Mouse (Mus musculus) liver, embryonic 13.5 days (tissue): ENCODE measurements around the gene Auh. TPM values are rescaled to one million over a fixed set of nuclear protein-coding genes. Genes with fewer than 3 reads are reported as not detected.

Experiments
- ATAC-seq: fragments of 200-750 bp; cut with Nextera tagmentation; 2 replicates; pipeline ENCODE4 v1.8.0; 2017; ENCODE audit warnings: low read depth, mild to moderate bottlenecking, moderate number of reproducible peaks, moderate library complexity
- DNase-seq: peaks from one replicate; pipeline ENCODE4 v3.0.0; 2022
- H3K27ac ChIP-seq: fragments of 300-500 bp; sonication (generic); 2 replicates; pipeline ENCODE4 v1.5.1; 2015; ENCODE audit warnings: moderate library complexity, mild to moderate bottlenecking, inconsistent platforms
- H3K27me3 ChIP-seq: fragments of 300-500 bp; sonication (generic); 2 replicates; pipeline ENCODE4 v1.6.1; 2015; ENCODE audit warnings: mild to moderate bottlenecking, inconsistent platforms
- H3K36me3 ChIP-seq: fragments of 300-500 bp; sonication (generic); 2 replicates; pipeline ENCODE4 v1.6.1; 2015; ENCODE audit warnings: mild to moderate bottlenecking, inconsistent platforms
- H3K4me1 ChIP-seq: fragments of 300-500 bp; sonication (generic); replicated peaks from 2 replicates; pipeline ENCODE4 v1.6.1; 2015; ENCODE audit warnings: inconsistent platforms
- H3K4me2 ChIP-seq: fragments of 300-500 bp; sonication (generic); 2 replicates; pipeline ENCODE4 v1.6.1; 2015; ENCODE audit warnings: inconsistent platforms, mild to moderate bottlenecking, moderate library complexity
- H3K4me3 ChIP-seq: fragments of 300-500 bp; sonication (generic); replicated peaks from 2 replicates; pipeline ENCODE4 v1.5.1; 2015; ENCODE audit warnings: mild to moderate bottlenecking, inconsistent platforms
- H3K9ac ChIP-seq: fragments of 300-500 bp; sonication (generic); 2 replicates; pipeline ENCODE4 v1.6.1; 2015; ENCODE audit warnings: mild to moderate bottlenecking, inconsistent platforms
- H3K9me3 ChIP-seq: fragments of 300-500 bp; sonication (generic); replicated peaks from 2 replicates; pipeline ENCODE4 v1.6.1; 2016; ENCODE audit warnings: inconsistent platforms
- WGBS: fragments of 180-500 bp; shearing (Covaris S2); methylation state at CpG from one replicate; pipeline ENCODE4 v1.1.7; 2015; ENCODE audit not compliant: insufficient replicate concordance; 5-methylcytosine and 5-hydroxymethylcytosine counted together
- polyA plus RNA-seq: library from polyadenylated mRNA; unstranded; fragments of >200 nt; fragmentation: Nextera tagmentation; extraction: Ambion mirVana; gene quantifications from 2 replicates; pipeline ENCODE4 v1.2.1, GENCODE M21; 2015

The Auh gene
- polyA plus RNA-seq, 1 experiment from 2014 or later: 28.9 TPM

GRCm38 (mm10) chr13:52875541-52876325, 53.7 kb downstream of the Auh start:
- 57% methylated on average over 25 of the region's 25 CpGs for WGBS
- Histone ChIP-seq H3K4me1 (no peaks in the 10 kb centered on the region; the same call in 1 of the 2 replicates), H3K27ac (no peak overlapping the region), H3K4me3 (no peak overlapping the region), H3K27me3 (no peaks in the 10 kb centered on the region), H3K9me3 (no peaks in the 10 kb centered on the region), H3K4me2 (no peak overlapping the region), H3K36me3 (no peaks in the 10 kb centered on the region), H3K9ac (no peak overlapping the region)
- no peak for ATAC-seq
- DNase-seq: no peak

- Histone ChIP-seq H3K27me3 (no peaks in the 10 kb centered on the region), H3K4me3 (no peak overlapping the region), H3K4me1 (no peaks in the 10 kb centered on the region; the same call in 1 of the 2 replicates), H3K4me2 (no peak overlapping the region), H3K9ac (no peak overlapping the region), H3K36me3 (no peaks in the 10 kb centered on the region), H3K27ac (no peak overlapping the region), H3K9me3 (no peaks in the 10 kb centered on the region)
- DNase-seq: no peak
- no peak for ATAC-seq
- WGBS: 59% methylated on average over 6 of the region's 6 CpGs
These were observed 54.4 kb downstream of the Auh start for GRCm38 (mm10) chr13:52875089-52875488.

- no peak overlapping the region for H3K4me2 ChIP-seq
- whole genome bisulfite sequencing: 61% methylated on average over 6 of the region's 6 CpGs
These were observed 55.1 kb downstream of the Auh start for GRCm38 (mm10) chr13:52874338-52874737.

GRCm38 (mm10) chr13:52873923-52874322, 55.6 kb downstream of the Auh start:
- DNase-seq: no peak
- Histone ChIP-seq H3K27me3 (no peaks in the 10 kb centered on the region), H3K4me3 (no peak overlapping the region), H3K9me3 (no peaks in the 10 kb centered on the region), H3K9ac (no peak overlapping the region), H3K4me1 (no peaks in the 10 kb centered on the region; the same call in 1 of the 2 replicates), H3K36me3 (no peaks in the 10 kb centered on the region), H3K27ac (no peak overlapping the region), H3K4me2 (no peak overlapping the region)
- ATAC-seq: no peak
- 20% methylated on average over 11 of the region's 11 CpGs for WGBS

More at GRCm38 (mm10) chr13:52874338-52874737, 55.1 kb downstream of the Auh start:
- H3K4me1 ChIP-seq: no peaks in the 10 kb centered on the region; the same call in 1 of the 2 replicates
- no peak overlapping the region for H3K27ac ChIP-seq
- H3K27me3 ChIP-seq: no peaks in the 10 kb centered on the region
- no peak overlapping the region for H3K4me3 ChIP-seq
- H3K9me3 ChIP-seq: no peaks in the 10 kb centered on the region
- DNase-seq (no peak), ATAC-seq (no peak)
- no peaks in the 10 kb centered on the region for H3K36me3 ChIP-seq
- no peak overlapping the region for H3K9ac ChIP-seq

GRCm38 (mm10) chr13:52866005-52866792, 63.3 kb downstream of the Auh start:
- WGBS: 35% methylated on average over 15 of the region's 15 CpGs
- no peak for ATAC-seq
- no peaks in the 10 kb centered on the region for H3K9me3 ChIP-seq
- no peaks in the 10 kb centered on the region for H3K36me3 ChIP-seq
- no peaks in the 10 kb centered on the region for H3K27me3 ChIP-seq
- peaks cover 13% of the 10 kb centered on the region for H3K4me1 ChIP-seq
- no peak for DNase-seq
- no peak overlapping the region for H3K27ac ChIP-seq
- H3K4me3 ChIP-seq: no peak overlapping the region
- H3K9ac ChIP-seq: no peak overlapping the region
- H3K4me2 ChIP-seq: no peak overlapping the region

GRCm38 (mm10) chr13:52863436-52863835, 66.0 kb downstream of the Auh start:
- H3K9me3 ChIP-seq: no peaks in the 10 kb centered on the region

GRCm38 (mm10) chr13:52860006-52860685, 69.3 kb downstream of the Auh start:
- no peaks in the 10 kb centered on the region for H3K4me1 ChIP-seq

More at GRCm38 (mm10) chr13:52863436-52863835, 66.0 kb downstream of the Auh start:
- no peak overlapping the region for H3K9ac ChIP-seq
- H3K4me2 ChIP-seq: no peak overlapping the region
- H3K36me3 ChIP-seq: no peaks in the 10 kb centered on the region
- peaks cover 13% of the 10 kb centered on the region for H3K4me1 ChIP-seq
- no peak overlapping the region for H3K27ac ChIP-seq
- ATAC-seq (no peak), DNase-seq (no peak)
- WGBS: 81% methylated on average over 8 of the region's 8 CpGs
- H3K27me3 ChIP-seq: no peaks in the 10 kb centered on the region
- H3K4me3 ChIP-seq: no peak overlapping the region

GRCm38 (mm10) chr13:52859065-52859820, 70.2 kb downstream of the Auh start:
- no peaks in the 10 kb centered on the region for H3K9me3 ChIP-seq
- H3K27ac ChIP-seq: no peak overlapping the region
- no peaks in the 10 kb centered on the region for H3K27me3 ChIP-seq
- ATAC-seq (no peak), DNase-seq (no peak)
- no peak overlapping the region for H3K4me2 ChIP-seq
- no peaks in the 10 kb centered on the region for H3K36me3 ChIP-seq
- H3K4me1 ChIP-seq: no peaks in the 10 kb centered on the region
- no peak overlapping the region for H3K9ac ChIP-seq
- 79% methylated on average over 16 of the region's 16 CpGs for WGBS
- no peak overlapping the region for H3K4me3 ChIP-seq

More at GRCm38 (mm10) chr13:52860006-52860685, 69.3 kb downstream of the Auh start:
- Histone ChIP-seq H3K9me3 (no peaks in the 10 kb centered on the region), H3K27me3 (no peaks in the 10 kb centered on the region), H3K27ac (no peak overlapping the region), H3K4me3 (no peak overlapping the region), H3K36me3 (no peaks in the 10 kb centered on the region), H3K4me2 (no peak overlapping the region), H3K9ac (no peak overlapping the region)
- ATAC-seq (no peak), DNase-seq (no peak)
- WGBS: 76% methylated on average over 22 of the region's 22 CpGs

- no peak overlapping the region for H3K27ac ChIP-seq
- H3K9me3 ChIP-seq: no peaks in the 10 kb centered on the region
- H3K4me2 ChIP-seq: no peak overlapping the region
- ATAC-seq (no peak), DNase-seq (no peak)
- 72% methylated on average over 12 of the region's 12 CpGs for WGBS
- no peaks in the 10 kb centered on the region for H3K27me3 ChIP-seq
- no peaks in the 10 kb centered on the region for H3K4me1 ChIP-seq
- no peak overlapping the region for H3K4me3 ChIP-seq
- no peak overlapping the region for H3K9ac ChIP-seq
- H3K36me3 ChIP-seq: no peaks in the 10 kb centered on the region
These were observed 71.1 kb downstream of the Auh start for GRCm38 (mm10) chr13:52858373-52858772.

GRCm38 (mm10) chr13:52857781-52858180, 71.7 kb downstream of the Auh start:
- Histone ChIP-seq H3K36me3 (no peaks in the 10 kb centered on the region), H3K4me1 (no peaks in the 10 kb centered on the region), H3K27me3 (no peaks in the 10 kb centered on the region), H3K9ac (no peak overlapping the region), H3K4me3 (no peak overlapping the region), H3K4me2 (no peak overlapping the region), H3K27ac (no peak overlapping the region), H3K9me3 (no peaks in the 10 kb centered on the region)
- ATAC-seq (no peak), DNase-seq (no peak)
- 83% methylated on average over 5 of the region's 5 CpGs for WGBS
